Mouse (Mus musculus) heart, embryonic 11.5 days (tissue): ENCODE data around the gene Efcab6. TPM values are rescaled to one million over a fixed set of nuclear protein-coding genes. Genes with fewer than 3 reads are reported as not detected.
"Not testable (repeated sequence)": the region's sequence is repeated elsewhere in the genome, so short reads cannot be mapped to it uniquely, and the experiment has no call there.

Experiments used
- ATAC-seq: fragments of 200-750 bp; cut with Nextera tagmentation; replicated peaks from 2 replicates; pipeline ENCODE4 v1.8.0; 2017; ENCODE audit warnings: moderate library complexity; ENCODE audit not compliant: insufficient number of reproducible peaks, low FRiP score, low TSS enrichment
- H3K27ac ChIP-seq: fragments of 300-500 bp; sonication (generic); 2 replicates; pipeline ENCODE4 v1.5.1; 2014; ENCODE audit warnings: mild to moderate bottlenecking, low read depth, low read length
- H3K27me3 ChIP-seq: fragments of 300-500 bp; sonication (generic); 2 replicates; pipeline ENCODE4 v1.6.1; 2014; ENCODE audit warnings: mild to moderate bottlenecking, low read length, mixed read lengths; ENCODE audit not compliant: control insufficient read depth, insufficient read depth
- H3K36me3 ChIP-seq: fragments of 300-500 bp; sonication (generic); 2 replicates; pipeline ENCODE4 v1.6.1; 2014; ENCODE audit warnings: mild to moderate bottlenecking, low read length, moderate library complexity, mixed read lengths; ENCODE audit not compliant: control insufficient read depth, insufficient read depth
- H3K4me1 ChIP-seq: fragments of 300-500 bp; sonication (generic); 2 replicates; pipeline ENCODE4 v1.6.1; 2014; ENCODE audit warnings: low read length; ENCODE audit not compliant: control insufficient read depth, insufficient read depth
- H3K4me2 ChIP-seq: fragments of 300-500 bp; sonication (generic); 2 replicates; pipeline ENCODE4 v1.6.1; 2014; ENCODE audit warnings: mild to moderate bottlenecking, moderate library complexity
- H3K4me3 ChIP-seq: fragments of 300-500 bp; sonication (generic); 2 replicates; pipeline ENCODE4 v1.5.1; 2014; ENCODE audit warnings: low read depth, low read length
- H3K9ac ChIP-seq: fragments of 300-500 bp; sonication (generic); 2 replicates; pipeline ENCODE4 v1.6.1; 2014; ENCODE audit warnings: mild to moderate bottlenecking, low read depth, low read length, moderate library complexity
- H3K9me3 ChIP-seq: fragments of 300-500 bp; sonication (generic); replicated peaks from 2 replicates; pipeline ENCODE4 v1.6.1; 2016; ENCODE audit warnings: low read length; ENCODE audit not compliant: control insufficient read depth
- whole genome bisulfite sequencing: fragments of 180-500 bp; shearing (Covaris S2); extraction: QIAGEN DNeasy Blood & Tissue Kit; methylation state at CpG from one replicate; pipeline ENCODE4 v1.1.7; 2014; ENCODE audit not compliant: insufficient replicate concordance; 5-methylcytosine and 5-hydroxymethylcytosine counted together
- polyA plus RNA-seq: library from polyadenylated mRNA; unstranded; fragments of >200 nt; fragmentation: Nextera tagmentation; extraction: Ambion mirVana; gene quantifications from 2 replicates; pipeline ENCODE4 v1.2.1, GENCODE M21; 2014

The Efcab6 gene
- polyA plus RNA-seq = 0.08 TPM in 1 of 2 replicates, not detected in the other

DNA sequence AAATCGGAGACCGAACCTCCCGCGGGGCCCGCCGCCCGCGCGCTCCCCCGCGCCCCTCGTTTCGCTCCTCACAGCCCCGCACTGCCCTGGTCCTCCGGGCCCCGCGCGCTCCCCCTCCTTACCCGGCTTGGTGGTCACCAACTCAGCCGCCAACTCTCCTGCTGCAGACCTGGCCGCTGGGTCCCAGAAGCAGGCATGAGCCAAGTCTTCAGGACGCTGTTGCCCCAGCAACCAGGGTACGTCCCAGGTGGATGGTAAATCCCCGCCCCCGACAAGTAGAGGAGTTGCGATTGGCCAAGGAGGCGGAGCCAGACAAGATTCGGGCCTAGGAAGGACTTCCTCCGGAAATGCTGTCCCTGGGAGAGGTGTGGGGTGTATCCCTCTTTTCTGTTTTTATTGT, at the start of gene Efcab6:
Efcab6 (minus strand) TSS at position 240 of the 400 bp plus-strand sequence.
- H3K4me3 ChIP-seq = peak within 1 kb of the TSS; percentile 16; the same call in 1 of the 2 replicates
- no peak for ATAC-seq
- peaks cover 43% of the 10 kb centered on the region for H3K27me3 ChIP-seq
- no peak within 1 kb of the TSS for H3K27ac ChIP-seq
- no peaks in the 10 kb centered on the region for H3K36me3 ChIP-seq
- H3K9me3 ChIP-seq = peaks cover 4% of the 10 kb centered on the region
- no peaks in the 10 kb centered on the region for H3K4me1 ChIP-seq
- H3K4me2 ChIP-seq = peak within 1 kb of the TSS; percentile 42
- H3K9ac ChIP-seq = no peak within 1 kb of the TSS
- 2% methylated on average over 29 of the region's 29 CpGs for WGBS

DNA sequence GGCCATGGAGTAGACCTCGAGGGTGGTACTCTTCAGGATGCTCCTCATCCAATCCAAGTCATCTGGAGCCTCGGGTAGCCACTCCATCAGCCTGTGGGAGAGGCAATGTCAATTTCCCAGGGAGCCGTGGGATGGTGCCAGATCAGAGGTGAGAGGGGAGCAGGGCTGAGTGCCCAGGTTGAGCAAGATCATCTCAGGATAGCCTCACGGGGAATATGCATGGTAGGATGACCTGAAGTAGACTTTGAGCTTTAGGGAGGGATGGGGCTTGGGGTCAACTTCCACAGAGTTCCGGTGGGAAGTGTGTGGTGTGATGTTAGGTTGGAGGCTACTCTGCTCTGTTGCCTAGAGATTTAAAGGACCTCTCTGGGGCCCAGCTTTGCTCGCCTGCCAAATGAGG, 48.7 kb upstream of the Efcab6 start:
- Histone ChIP-seq H3K4me1 (no peaks in the 10 kb centered on the region), H3K9ac (no peak overlapping the region), H3K4me3 (no peak overlapping the region), H3K4me2 (no peak overlapping the region), H3K27me3 (no peaks in the 10 kb centered on the region; the same call in 1 of the 2 replicates), H3K9me3 (no peaks in the 10 kb centered on the region), H3K36me3 (no peaks in the 10 kb centered on the region), H3K27ac (no peak overlapping the region)
- WGBS = 60% methylated on average over 6 of the region's 6 CpGs
- ATAC-seq = no peak

DNA sequence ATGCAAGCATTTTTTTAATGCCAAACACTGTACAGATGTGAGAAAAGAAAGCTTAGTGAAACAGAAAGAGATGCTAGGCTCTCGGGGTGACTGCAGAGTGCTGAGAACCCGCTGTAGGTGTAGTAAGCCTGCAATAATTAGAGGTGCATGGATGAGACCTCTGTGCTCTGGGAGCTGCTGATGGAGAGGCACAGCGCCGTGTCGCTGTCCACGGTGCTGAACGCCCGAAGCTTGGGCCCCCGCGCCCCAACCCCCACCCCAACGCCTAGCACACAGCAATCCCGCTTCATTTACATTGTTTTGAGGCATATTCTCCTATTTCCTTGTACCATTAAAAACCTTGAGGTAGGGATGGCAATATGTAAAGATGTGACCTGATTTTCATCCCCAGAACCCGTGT, 43.7 kb upstream of the Efcab6 start:
- H3K36me3 ChIP-seq = no peaks in the 10 kb centered on the region
- H3K4me1 ChIP-seq = no peaks in the 10 kb centered on the region
- H3K27ac ChIP-seq = no peak overlapping the region
- H3K9ac ChIP-seq = no peak overlapping the region
- H3K4me2 ChIP-seq = no peak overlapping the region
- peaks cover 38% of the 10 kb centered on the region for H3K27me3 ChIP-seq
- no peak overlapping the region for H3K4me3 ChIP-seq
- H3K9me3 ChIP-seq = no peaks in the 10 kb centered on the region
- ATAC-seq = no peak
- WGBS = 5% methylated on average over 13 of the region's 13 CpGs

DNA sequence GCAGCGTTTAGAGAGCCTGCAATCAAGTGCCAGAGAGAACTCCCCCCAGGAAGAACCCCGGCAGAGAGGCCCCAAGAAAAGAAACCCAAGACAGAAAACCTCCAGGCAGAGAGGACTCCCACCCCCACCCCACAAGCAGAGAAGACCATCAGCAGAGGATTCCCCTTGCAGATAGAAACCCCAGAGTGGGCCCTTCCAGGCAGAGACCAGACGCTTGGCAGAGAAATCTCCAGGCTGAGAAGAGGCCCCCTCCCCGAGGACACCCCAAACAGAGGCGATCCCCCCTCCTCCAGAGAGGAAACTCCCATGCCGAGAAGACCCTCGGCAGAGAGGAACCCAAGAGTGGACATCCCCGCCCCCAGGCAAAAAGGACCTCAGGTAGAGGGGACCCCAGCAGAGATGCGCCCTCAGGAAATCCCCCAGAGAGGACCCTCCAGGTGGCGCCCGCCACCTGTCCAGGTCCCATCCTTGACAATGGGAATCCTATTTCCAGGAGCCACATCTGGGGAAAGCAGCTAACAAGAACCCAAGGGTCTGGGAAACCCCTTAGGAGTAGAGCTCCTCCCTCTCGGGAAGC, 40.8 kb upstream of the Efcab6 start:
- no peak for ATAC-seq
- Histone ChIP-seq H3K27me3 (peaks cover 46% of the 10 kb centered on the region), H3K27ac (no peak overlapping the region), H3K4me3 (peak overlapping the region; percentile 50), H3K4me2 (peak overlapping the region; percentile 73), H3K36me3 (no peaks in the 10 kb centered on the region), H3K9me3 (no peaks in the 10 kb centered on the region), H3K4me1 (no peaks in the 10 kb centered on the region), H3K9ac (no peak overlapping the region)
- WGBS = 8% methylated on average over 12 of the region's 12 CpGs

DNA sequence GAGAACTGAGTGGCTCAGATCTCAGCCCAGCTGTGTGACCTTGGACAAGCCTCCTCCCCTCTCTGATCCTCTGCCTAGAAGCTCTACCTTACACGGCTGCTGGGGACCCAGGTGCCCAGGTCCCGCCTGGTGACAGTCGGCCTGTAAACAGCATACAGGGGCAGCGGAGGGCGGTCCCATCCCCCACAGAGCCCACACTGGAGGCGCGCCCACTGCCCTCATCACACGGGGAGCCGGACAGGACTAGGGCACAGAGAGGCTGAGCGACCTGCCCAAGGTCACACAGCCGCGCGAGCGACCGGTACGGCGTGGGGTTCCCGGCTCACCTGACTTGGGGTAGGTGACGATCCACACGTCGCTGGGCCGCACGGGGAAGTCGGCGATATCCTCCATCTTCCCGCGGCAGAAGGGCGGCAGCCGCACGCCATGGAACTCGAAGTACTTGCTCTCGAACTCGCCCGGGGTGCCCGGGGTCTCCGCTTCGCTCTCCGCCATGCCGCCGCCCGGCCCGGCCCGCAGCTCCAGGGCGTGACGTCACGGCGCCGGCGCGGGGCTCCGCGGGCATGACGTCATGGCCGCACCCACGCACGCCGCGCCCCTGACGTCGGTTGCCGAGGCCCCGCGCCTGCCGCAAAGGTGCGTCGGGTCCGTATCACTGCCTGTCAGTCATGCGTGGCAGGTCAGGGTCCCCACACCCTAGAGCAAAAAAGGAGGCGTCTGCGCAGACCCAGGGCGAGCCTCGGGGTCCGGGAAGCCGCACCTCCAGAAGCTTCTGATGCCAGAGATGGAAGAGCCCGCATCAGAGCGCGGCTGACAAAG, 40.1 kb upstream of the Efcab6 start, which contains the start of gene Sult4a1:
Sult4a1 (minus strand) TSS at position 650 of the 819 bp plus-strand sequence.
- Histone ChIP-seq H3K4me3 (peak within 1 kb of the TSS; percentile 50), H3K9ac (0 out of 2 replicates have a peak within 1 kb of the TSS, but pooled peaks have one; percentile 40), H3K36me3 (no peaks in the 10 kb centered on the region), H3K27ac (no peak within 1 kb of the TSS), H3K27me3 (peaks cover 46% of the 10 kb centered on the region), H3K9me3 (no peaks in the 10 kb centered on the region), H3K4me2 (peak within 1 kb of the TSS; percentile 73), H3K4me1 (no peaks in the 10 kb centered on the region)
- no peak for ATAC-seq
- 2% methylated on average over 77 of the region's 77 CpGs for WGBS

DNA sequence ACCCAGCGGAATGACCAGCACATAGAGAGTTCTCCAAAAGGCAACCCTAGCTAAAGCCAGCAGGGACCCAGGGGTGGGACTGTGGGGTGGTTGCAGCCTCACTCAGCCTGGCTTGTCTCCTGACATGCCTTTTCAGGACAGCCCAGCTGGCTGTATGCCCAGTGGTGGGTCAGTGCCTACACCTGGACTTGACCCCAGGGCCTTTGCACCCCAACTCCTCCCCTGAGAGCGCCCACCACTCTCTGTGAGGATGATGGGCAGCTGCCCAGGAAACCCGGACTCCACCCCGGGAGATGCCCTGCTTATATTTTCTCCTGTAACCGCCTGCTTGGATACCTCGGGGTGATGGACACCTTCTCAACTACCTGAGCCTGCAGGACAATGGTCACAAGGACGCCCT, 39.4 kb upstream of the Efcab6 start:
- no peaks in the 10 kb centered on the region for H3K4me1 ChIP-seq
- no peak overlapping the region for H3K4me3 ChIP-seq
- H3K27me3 ChIP-seq = peaks cover 46% of the 10 kb centered on the region
- H3K36me3 ChIP-seq = no peaks in the 10 kb centered on the region
- H3K9ac ChIP-seq = no peak overlapping the region
- no peak overlapping the region for H3K27ac ChIP-seq
- 71% methylated on average over 7 of the region's 7 CpGs for WGBS
- ATAC-seq = no peak
- H3K9me3 ChIP-seq = no peaks in the 10 kb centered on the region
- no peak overlapping the region for H3K4me2 ChIP-seq

DNA sequence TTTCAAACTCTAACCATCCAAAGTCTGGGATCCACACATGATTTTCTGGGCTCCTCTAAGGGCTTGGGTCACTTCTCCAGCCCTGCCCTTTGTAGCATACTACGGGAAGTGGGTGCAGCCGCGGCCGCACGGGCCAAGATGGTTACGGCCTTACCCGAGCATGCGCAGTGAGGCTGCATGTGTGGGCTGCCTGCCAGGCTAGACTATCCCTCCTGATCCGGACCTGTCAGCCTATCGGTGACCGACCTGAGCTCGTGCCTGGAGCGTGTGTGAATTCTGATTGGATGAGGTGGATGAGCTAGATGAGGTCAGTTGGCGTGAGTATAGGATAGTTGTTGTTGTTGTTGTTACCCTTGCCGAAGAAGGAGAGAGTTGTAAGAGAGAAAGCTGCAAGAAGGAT, 32.4 kb upstream of the Efcab6 start:
- not testable (repeated sequence) for H3K4me1 ChIP-seq, H3K4me3 ChIP-seq, H3K27me3 ChIP-seq, H3K36me3 ChIP-seq, H3K9me3 ChIP-seq, H3K4me2 ChIP-seq, ATAC-seq, H3K9ac ChIP-seq, H3K27ac ChIP-seq
- WGBS = 76% methylated on average over 15 of the region's 15 CpGs

DNA sequence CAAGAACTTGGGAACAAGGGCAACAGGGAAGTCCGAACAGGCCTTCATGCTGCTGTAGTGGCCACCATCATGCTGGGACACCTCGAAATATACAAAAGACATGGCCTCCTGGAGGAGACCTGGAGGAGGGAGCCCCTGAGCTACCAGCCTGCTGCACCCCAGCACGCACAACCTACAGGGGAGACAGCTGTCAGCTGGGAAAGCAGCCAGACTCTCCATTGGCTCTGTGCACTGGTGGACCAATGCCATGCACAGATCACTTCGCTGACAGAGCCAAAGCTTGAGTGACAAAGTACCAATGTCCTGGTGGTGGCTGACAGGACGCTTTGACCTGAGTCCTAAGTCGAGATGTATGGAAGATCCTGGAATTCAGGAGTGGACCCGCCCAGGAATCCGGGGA, 30.9 kb upstream of the Efcab6 start:
- H3K4me2 ChIP-seq = no peak overlapping the region
- H3K27me3 ChIP-seq = peaks cover 3% of the 10 kb centered on the region; the same call in 1 of the 2 replicates
- H3K4me1 ChIP-seq = no peaks in the 10 kb centered on the region
- WGBS = 76% methylated on average over 8 of the region's 8 CpGs
- H3K4me3 ChIP-seq = no peak overlapping the region
- no peak for ATAC-seq
- no peak overlapping the region for H3K27ac ChIP-seq
- no peaks in the 10 kb centered on the region for H3K36me3 ChIP-seq
- no peak overlapping the region for H3K9ac ChIP-seq
- H3K9me3 ChIP-seq = no peaks in the 10 kb centered on the region
